Mouse (Mus musculus) megakaryocyte, embryonic 14.5 days (primary cell): ENCODE measurements around the gene Dpp8.

ENCODE experiments used
- FLI1 ChIP-seq: IDR thresholded peaks from 2 replicates; pipeline ENCODE4 v1.6.1; 2012; ENCODE audit warnings: low read length, inconsistent platforms, mixed read lengths
- GATA1 ChIP-seq: IDR thresholded peaks from 3 replicates; pipeline ENCODE4 v1.6.1; 2012; ENCODE audit warnings: mixed read lengths, low read length, inconsistent platforms, borderline replicate concordance

DNA sequence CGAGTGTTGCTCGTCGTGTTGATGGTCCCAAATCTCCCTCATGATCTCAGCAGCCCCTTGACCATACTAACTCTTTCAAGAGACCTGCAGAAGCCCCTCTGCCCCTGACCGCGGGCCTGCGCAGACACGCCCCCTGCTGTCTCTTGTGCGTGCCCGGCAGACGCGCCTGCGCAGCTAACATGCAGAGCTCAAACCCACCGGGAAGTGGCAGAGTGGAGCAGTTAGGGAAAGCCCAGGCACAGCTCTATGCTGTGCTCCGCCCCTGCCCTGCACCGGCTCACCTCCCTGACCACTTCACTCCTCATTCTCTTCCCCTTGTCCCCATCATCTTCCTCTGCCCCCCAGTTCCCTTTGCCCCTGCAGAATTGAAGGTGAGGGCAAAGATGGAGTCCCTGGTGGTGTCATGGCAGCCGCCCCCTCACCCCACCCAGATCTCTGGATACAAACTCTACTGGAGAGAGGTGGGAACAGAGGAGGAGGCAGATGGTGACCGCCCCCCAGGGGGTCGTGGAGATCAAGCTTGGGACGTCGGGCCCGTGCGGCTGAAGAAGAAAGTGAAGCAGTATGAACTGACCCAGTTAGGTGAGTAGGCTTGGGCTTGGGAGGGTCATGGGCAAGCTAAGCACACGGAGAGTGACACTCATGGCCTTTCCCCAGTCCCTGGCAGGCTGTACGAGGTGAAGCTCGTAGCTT is 96.1 kb downstream of the Dpp8 start:
- TF ChIP-seq FLI1, result no peak
- TF ChIP-seq GATA1, result no peak
